Mouse (Mus musculus): ENCODE measurements around the gene Wdr17.

DNA sequence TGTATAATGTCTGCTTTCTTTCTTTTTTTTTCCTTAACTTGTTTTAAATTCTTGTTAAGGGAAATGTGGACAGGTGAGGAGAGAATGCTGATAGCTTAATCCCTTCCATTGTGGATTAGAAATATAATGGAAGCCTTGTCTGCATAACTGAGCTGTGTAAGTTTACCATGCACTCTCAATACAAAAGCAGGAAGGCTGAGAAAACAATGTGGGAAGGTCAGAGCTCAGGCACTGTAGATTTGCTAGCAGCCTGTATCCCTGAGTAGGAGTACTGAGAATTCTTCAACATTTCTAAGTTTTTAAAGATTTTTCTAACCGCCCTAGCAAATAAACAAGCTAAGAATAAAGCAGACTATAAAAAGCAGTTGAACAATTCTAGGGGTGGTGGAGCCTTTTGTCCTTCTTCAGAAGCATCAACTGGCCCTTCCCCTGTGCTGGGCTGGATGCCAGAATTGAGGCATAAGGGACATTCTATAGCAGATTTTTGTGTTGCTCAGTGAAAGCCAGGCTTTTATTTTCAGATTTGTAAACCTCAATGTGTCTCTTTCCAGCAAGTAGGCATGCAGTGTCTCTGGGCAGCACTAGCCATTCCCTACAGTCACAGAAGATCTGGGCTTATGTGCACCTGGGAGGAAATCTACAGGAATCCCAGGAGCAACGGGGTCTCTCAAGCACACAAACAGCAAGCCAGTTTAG is 35.3 kb upstream of the Wdr17 start:
- no peak for TF ChIP-seq CTCF (IDR thresholded peaks at IDR 0.05; ENCODE audit: extremely low read depth, insufficient read depth, low read length)
- no peak for TF ChIP-seq POLR2A (IDR thresholded peaks at IDR 0.05; ENCODE audit: extremely low read depth, insufficient read depth, low read length)

All from cortical plate, adult 2 months (tissue).